Mouse (Mus musculus) layer of hippocampus, postnatal 36 days (tissue): Measurements from ENCODE around the gene Emc9. TPM values are rescaled to one million over a fixed set of nuclear protein-coding genes. Genes with fewer than 3 reads are reported as not detected.

Experiments
- DNase-seq, 2 experiments: peaks; one replicate each; pipeline ENCODE4 v3.0.0; 2022
- total RNA-seq, 2 experiments: library from RNA; stranded (reverse); gene quantifications; 2 replicates each; pipeline ENCODE4 v1.2.3; 2021

Gene Emc9
- total RNA-seq, 2 experiments from 2014 or later = 46.1 to 50.7 TPM

GRCm38 (mm10) chr14:55560202-55561073 is 24.7 kb downstream of the Emc9 start, which contains the start of gene A730061H03Rik:
Gene A730061H03Rik, minus strand, starts transcription at chr14:55560406.
- peak; percentile 98 to 99 for DNase-seq

GRCm38 (mm10) chr14:55559799-55560201 is 25.3 kb downstream of the Emc9 start, which contains the start of gene Dcaf11:
Gene Dcaf11, plus strand, starts transcription at chr14:55560006.
- peak; percentile 85 to 86 for DNase-seq

GRCm38 (mm10) chr14:55558740-55559448 is 26.2 kb downstream of the Emc9 start:
- no peak for DNase-seq

GRCm38 (mm10) chr14:55557587-55557986 is 27.5 kb downstream of the Emc9 start:
- no peak for DNase-seq

- DNase-seq = peak; percentile 70 to 72
Measured at GRCm38 (mm10) chr14:55557003-55557402, 28.1 kb downstream of the Emc9 start.

- no peak for DNase-seq
Measured at GRCm38 (mm10) chr14:55555788-55556187, 29.3 kb downstream of the Emc9 start.

GRCm38 (mm10) chr14:55554635-55555034 is 30.5 kb downstream of the Emc9 start:
- no peak for DNase-seq

GRCm38 (mm10) chr14:55551794-55552193 is 33.3 kb downstream of the Emc9 start:
- no peak for DNase-seq

- DNase-seq = no peak
Measured at GRCm38 (mm10) chr14:55551347-55551746, 33.8 kb downstream of the Emc9 start.

GRCm38 (mm10) chr14:55550191-55550590 is 34.9 kb downstream of the Emc9 start:
- DNase-seq = no peak

- no peak for DNase-seq
Measured at GRCm38 (mm10) chr14:55544334-55544733, 40.8 kb downstream of the Emc9 start.

GRCm38 (mm10) chr14:55542268-55542667 is 42.8 kb downstream of the Emc9 start:
- DNase-seq = no peak

- peak; percentile 75 to 76 for DNase-seq
Measured at GRCm38 (mm10) chr14:55540787-55541321, 44.2 kb downstream of the Emc9 start.

- DNase-seq = peak; percentile 73 to 78
Measured at GRCm38 (mm10) chr14:55540067-55540786, 44.9 kb downstream of the Emc9 start, which contains the start of gene Pck2. Gene Pck2, plus strand, starts transcription at chr14:55540266.

GRCm38 (mm10) chr14:55536116-55536745 is 48.9 kb downstream of the Emc9 start:
- no peak for DNase-seq

Other genes with a start within 250 kb of the Emc9 start
- gene Dhrs4, start 106.5 kb downstream of the Emc9 start, total RNA-seq = 10 to 100 TPM; 22.0 to 23.3 TPM
- 10 to 100 TPM; 59.2 to 60.3 TPM for gene Carmil3, start 94.7 kb downstream of the Emc9 start, total RNA-seq
- 100 to 1,000 TPM; 696 to 698 TPM for gene Cpne6, start 74.9 kb downstream of the Emc9 start, total RNA-seq
- gene Nrl, start 60.3 kb downstream of the Emc9 start, total RNA-seq = 1 to 10 TPM; 1.6 to 5.6 TPM
- 10 to 100 TPM; 42.6 to 45.8 TPM for gene Pck2, start 45.0 kb downstream of the Emc9 start, total RNA-seq
- 10 to 100 TPM; 82.5 to 83.2 TPM for gene Dcaf11, start 25.3 kb downstream of the Emc9 start, total RNA-seq
- 1 to 10 TPM; 1.3 to 1.4 TPM for gene A730061H03Rik, start 24.9 kb downstream of the Emc9 start, total RNA-seq
- not detected for gene Fitm1, start 9.7 kb downstream of the Emc9 start, total RNA-seq
- 10 to 100 TPM; 50.3 to 50.4 TPM for gene Psme1, start 7.2 kb downstream of the Emc9 start, total RNA-seq
- 10 to 100 TPM; 43.2 to 44.6 TPM for gene Psme2, start 5.8 kb upstream of the Emc9 start, total RNA-seq
- gene Rnf31, start 6.4 kb upstream of the Emc9 start, total RNA-seq = 10 to 100 TPM; 29.5 to 41.0 TPM
- 10 to 100 TPM; 13.9 to 16.2 TPM for gene Irf9, start 18.3 kb upstream of the Emc9 start, total RNA-seq
- gene Rec8, start 32.7 kb upstream of the Emc9 start, total RNA-seq = 1 to 10 TPM in 1 of 2 experiments, under 1 TPM in 1; 0.88 to 1.8 TPM
- 100 to 1,000 TPM; 108 to 119 TPM for gene Ipo4, start 50.7 kb upstream of the Emc9 start, total RNA-seq
- gene Gm49378, start 52.6 kb upstream of the Emc9 start, total RNA-seq = 1 to 10 TPM; 5.3 to 5.6 TPM
- 10 to 100 TPM; 43.4 to 44.3 TPM for gene Tm9sf1, start 58.5 kb upstream of the Emc9 start, total RNA-seq
- 1 to 10 TPM; 1.3 to 1.7 TPM for gene Tssk4, start 64.9 kb upstream of the Emc9 start, total RNA-seq
- 10 to 100 TPM; 46.4 to 49.9 TPM for gene Mdp1, start 75.2 kb upstream of the Emc9 start, total RNA-seq
- gene Gmpr2, start 86.6 kb upstream of the Emc9 start, total RNA-seq = 10 to 100 TPM; 24.4 to 27.9 TPM
- gene Nedd8, start 86.8 kb upstream of the Emc9 start, total RNA-seq = 100 to 1,000 TPM; 328 to 337 TPM
- gene Tinf2, start 96.5 kb upstream of the Emc9 start, total RNA-seq = 10 to 100 TPM; 13.0 to 13.4 TPM
- gene Tgm1, start 128.6 kb upstream of the Emc9 start, total RNA-seq = under 1 TPM in 1 of 2 experiments, not detected in 1; 0.28 TPM
- gene Rabggta, start 137.0 kb upstream of the Emc9 start, total RNA-seq = 10 to 100 TPM; 42.8 to 43.8 TPM
- 10 to 100 TPM; 82.7 to 83.2 TPM for gene Dhrs1, start 160.4 kb upstream of the Emc9 start, total RNA-seq
- gene Nop9, start 160.4 kb upstream of the Emc9 start, total RNA-seq = 10 to 100 TPM; 10.6 to 14.2 TPM
- 1 to 10 TPM; 1.2 to 1.6 TPM for gene Cideb, start 173.2 kb upstream of the Emc9 start, total RNA-seq
- under 1 TPM; 0.10 to 0.20 TPM for gene Ltb4r2, start 176.1 kb upstream of the Emc9 start, total RNA-seq
- gene Ltb4r1, start 180.7 kb upstream of the Emc9 start, total RNA-seq = not detected
- gene Adcy4, start 198.8 kb upstream of the Emc9 start, total RNA-seq = 1 to 10 TPM; 2.5 to 3.2 TPM
- gene Ripk3, start 203.6 kb upstream of the Emc9 start, total RNA-seq = 1 to 10 TPM; 1.1 to 1.9 TPM
- 1 to 10 TPM; 1.2 to 1.9 TPM for gene Nfatc4, start 237.8 kb upstream of the Emc9 start, total RNA-seq